8 mouse cellular contexts compared by ENCODE assay signal in the genomic region with DNA sequence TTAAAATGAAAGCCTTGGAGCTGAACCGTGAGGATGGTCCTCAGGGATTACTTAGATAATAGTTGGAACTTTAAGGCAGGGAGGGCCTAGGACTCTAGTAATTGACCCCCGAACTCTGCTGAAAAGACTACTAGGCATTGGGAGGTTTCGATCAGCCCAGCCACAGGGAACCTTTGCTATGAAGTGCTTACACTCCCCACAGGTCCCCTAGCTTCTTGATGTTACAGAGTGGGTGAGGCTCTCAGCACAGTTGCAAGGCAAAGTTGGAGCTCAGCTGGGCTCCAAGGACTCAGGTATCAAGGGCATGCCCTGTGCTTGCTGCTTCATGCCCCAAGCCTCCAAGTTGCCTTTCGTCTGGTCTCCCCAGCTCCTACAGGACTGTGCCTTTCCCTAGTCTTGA. TPM values are rescaled to one million over a fixed set of nuclear protein-coding genes. Genes with fewer than 3 reads are reported as not detected.
A peak's percentile ranks its signal among the peaks of the same experiment; 100 is the strongest.
DNase-seq lines count a peak whose midpoint lies in the region; ATAC-seq and TF ChIP-seq lines count a peak whose summit lies in the region.

No protein-coding gene starts in this region.

- no peaks in the 10 kb centered on the region for H3K9me3 ChIP-seq in forebrain, embryonic 16.5 days (ENCODE audit: control insufficient read depth, low read length)
- no peaks in the 10 kb centered on the region for H3K9me3 ChIP-seq in liver, embryonic 13.5 days (replicated peaks)

- TF ChIP-seq POLR2A in cerebellum, adult 2 months (IDR thresholded peaks at IDR 0.05; ENCODE audit: borderline replicate concordance, insufficient read depth, low read length), result no peak

- peak in 1 of 2 experiments; percentile 19 for DNase-seq in cerebellum, adult 2 months
- DNase-seq in cerebellum, postnatal 14 days, result no peak
- DNase-seq in liver, embryonic 13.5 days, result no peak
- DNase-seq in right cerebral cortex, postnatal 36 days (ENCODE audit: low spot score in 2 of 2), result no peak
- no peak for DNase-seq in urinary bladder, adult 18-20 months (ENCODE audit: low spot score in 2 of 2)
- DNase-seq in retina, postnatal 1 day, result no peak

- no peaks in the 10 kb centered on the region for H3K27me3 ChIP-seq in cerebellum, adult 2 months (ENCODE audit: control insufficient read depth, insufficient read depth, low read length)
- H3K27me3 ChIP-seq in C2C12 (ENCODE audit: control insufficient read depth, insufficient read depth, insufficient read length), result no peaks in the 10 kb centered on the region
- H3K27me3 ChIP-seq in forebrain, embryonic 16.5 days (replicated peaks; ENCODE audit: control insufficient read depth, insufficient read depth, low read length), result peaks cover 9% of the 10 kb centered on the region
- peaks cover 7% of the 10 kb centered on the region; the same call in 1 of the 2 replicates for H3K27me3 ChIP-seq in liver, embryonic 13.5 days

- H3K79me3 ChIP-seq in C2C12 (ENCODE audit: low read depth), result peaks cover 57% of the 10 kb centered on the region

- H3K27ac ChIP-seq in cerebellum, adult 2 months (ENCODE audit: insufficient read depth, low read length), result no peak overlapping the region
- H3K27ac ChIP-seq in forebrain, embryonic 16.5 days (ENCODE audit: low read length), result no peak overlapping the region
- peak overlapping the region; percentile 91 for H3K27ac ChIP-seq in liver, embryonic 13.5 days

- H3K4me3 ChIP-seq in cerebellum, adult 2 months (replicated peaks; ENCODE audit: insufficient read depth, low read depth, low read length), result peak overlapping the region; percentile 89
- H3K4me3 ChIP-seq in C2C12 (ENCODE audit: insufficient read depth, poor library complexity, severe bottlenecking), result peak overlapping the region; percentile 89
- H3K4me3 ChIP-seq in forebrain, embryonic 16.5 days (replicated peaks; ENCODE audit: low read length), result peak overlapping the region; percentile 66
- H3K4me3 ChIP-seq in liver, embryonic 13.5 days (replicated peaks), result peak overlapping the region; percentile 78

- no peak for TF ChIP-seq CTCF in cerebellum, adult 2 months (IDR thresholded peaks at IDR 0.05; ENCODE audit: borderline replicate concordance, insufficient read depth, low read depth, low read length)
- no peak for TF ChIP-seq CTCF in C2C12 (IDR thresholded peaks at IDR 0.05; ENCODE audit: control insufficient read depth, insufficient read depth, insufficient read length)

- peak overlapping the region; percentile 99 for H3K4me2 ChIP-seq in forebrain, embryonic 16.5 days (ENCODE audit: low read length)
- peak overlapping the region; percentile 96 for H3K4me2 ChIP-seq in liver, embryonic 13.5 days

- H3ac ChIP-seq in C2C12 (ENCODE audit: control insufficient read depth, insufficient read length, low read depth), result peak overlapping the region; percentile 39

- H3K36me3 ChIP-seq in C2C12 (ENCODE audit: control insufficient read depth, insufficient read depth), result peaks cover 6% of the 10 kb centered on the region
- H3K36me3 ChIP-seq in forebrain, embryonic 16.5 days (ENCODE audit: control insufficient read depth, insufficient read depth), result no peaks in the 10 kb centered on the region
- no peaks in the 10 kb centered on the region for H3K36me3 ChIP-seq in liver, embryonic 13.5 days

- 26% methylated on average over 4 of the region's 4 CpGs for WGBS in cerebellum, adult 2 months
- WGBS in forebrain, embryonic 16.5 days, result 45% methylated on average over 4 of the region's 4 CpGs
- WGBS in liver, embryonic 13.5 days (ENCODE audit: insufficient replicate concordance), result 51% methylated on average over 4 of the region's 4 CpGs

- peak overlapping the region; percentile 91 for H3K9ac ChIP-seq in forebrain, embryonic 16.5 days (replicated peaks; ENCODE audit: low read depth, low read length)
- peak overlapping the region; percentile 92 for H3K9ac ChIP-seq in liver, embryonic 13.5 days

- ATAC-seq in forebrain, embryonic 16.5 days, result no peak
- ATAC-seq in liver, embryonic 13.5 days (ENCODE audit: low read depth), result no peak

- H3K4me1 ChIP-seq in cerebellum, adult 2 months (ENCODE audit: control insufficient read depth, insufficient read depth, low read length), result peaks cover 8% of the 10 kb centered on the region
- peaks cover 53% of the 10 kb centered on the region for H3K4me1 ChIP-seq in forebrain, embryonic 16.5 days (replicated peaks; ENCODE audit: control insufficient read depth, insufficient read depth, low read length)
- H3K4me1 ChIP-seq in liver, embryonic 13.5 days (replicated peaks), result peaks cover 71% of the 10 kb centered on the region

- H3K79me2 ChIP-seq in C2C12 (ENCODE audit: control insufficient read depth, insufficient read depth), result peaks cover 63% of the 10 kb centered on the region

TF ChIP-seq in C2C12, 6 proteins besides CTCF, POLR2A, EP300 and RAD21:
- no peak for TF ChIP-seq CEBPB (IDR thresholded peaks at IDR 0.05; ENCODE audit: low read depth)
- TF ChIP-seq FOSL1 (IDR thresholded peaks at IDR 0.05; ENCODE audit: insufficient read depth, low read length, poor library complexity, severe bottlenecking), result no peak
- TF ChIP-seq MAX (IDR thresholded peaks at IDR 0.05), result no peak
- TF ChIP-seq USF1 (IDR thresholded peaks at IDR 0.05; ENCODE audit: low read depth), result no peak
- TF ChIP-seq MYOG (IDR thresholded peaks at IDR 0.05; ENCODE audit: control insufficient read depth, extremely low read depth, insufficient read length), result no peak
- no peak for TF ChIP-seq MYOD1 (IDR thresholded peaks at IDR 0.05; ENCODE audit: control insufficient read depth, insufficient read length, low read depth)

RNA-seq across cellular contexts. Expression of gene Pcgf3, which starts 1.4 kb away (rescaled TPM):
- 14.7 and 14.9 TPM in 2 replicates for polyA plus RNA-seq in cerebellum, adult 2 months (2012; rRNA removed)
- 14.4 TPM for polyA plus RNA-seq in C2C12 (2012; fragmentation: generic; extraction: Trizol)
- 35.6 and 40.1 TPM in 2 replicates for polyA plus RNA-seq in forebrain, embryonic 16.5 days (2015; fragmentation: Nextera tagmentation; extraction: Ambion mirVana)
- 5.7 and 7.8 TPM in 2 replicates for polyA plus RNA-seq in liver, embryonic 13.5 days (2015; fragmentation: Nextera tagmentation; extraction: Ambion mirVana)

RNA-seq across cellular contexts. Expression of gene Mfsd7a, which starts 13.8 kb away (rescaled TPM):
- 1.4 TPM in 2 replicates for polyA plus RNA-seq in cerebellum, adult 2 months (2012; rRNA removed)
- 0.25 TPM for polyA plus RNA-seq in C2C12 (2012; fragmentation: generic; extraction: Trizol)
- polyA plus RNA-seq in forebrain, embryonic 16.5 days (2015; fragmentation: Nextera tagmentation; extraction: Ambion mirVana), result 0.08 TPM in 1 of 2 replicates, not detected in the other
- polyA plus RNA-seq in liver, embryonic 13.5 days (2015; fragmentation: Nextera tagmentation; extraction: Ambion mirVana), result 0.07 and 0.15 TPM in 2 replicates

RNA-seq across cellular contexts. Expression of gene Atp5k, which starts 28.2 kb away (rescaled TPM):
- polyA plus RNA-seq in cerebellum, adult 2 months (2012; rRNA removed), result 352 and 395 TPM in 2 replicates
- 1,015 TPM for polyA plus RNA-seq in C2C12 (2012; fragmentation: generic; extraction: Trizol)
- 296 and 299 TPM in 2 replicates for polyA plus RNA-seq in forebrain, embryonic 16.5 days (2015; fragmentation: Nextera tagmentation; extraction: Ambion mirVana)
- polyA plus RNA-seq in liver, embryonic 13.5 days (2015; fragmentation: Nextera tagmentation; extraction: Ambion mirVana), result 328 and 358 TPM in 2 replicates
